Mouse (Mus musculus) mouse embryonic stem cell (cell line): Measurements from ENCODE around the gene Cep63.

Experiments
- in situ Hi-C, 2 experiments: fragments of 300-500 bp; cut with MboI; formaldehyde crosslinking; loops; 1 replicate in 1 of 2; 3 replicates in 1 of 2; pipeline ENCODE4 v1.14.3; 2019 to 2020; ENCODE audit warnings: low sequenced_read_pairs in 2 of 2, low pct_unique_long_range_greater_than_20kb in 1 of 2, mixed read lengths in 1 of 2; ENCODE audit not compliant: unreplicated experiment in 1 of 2

Cep63 gene

DNA sequence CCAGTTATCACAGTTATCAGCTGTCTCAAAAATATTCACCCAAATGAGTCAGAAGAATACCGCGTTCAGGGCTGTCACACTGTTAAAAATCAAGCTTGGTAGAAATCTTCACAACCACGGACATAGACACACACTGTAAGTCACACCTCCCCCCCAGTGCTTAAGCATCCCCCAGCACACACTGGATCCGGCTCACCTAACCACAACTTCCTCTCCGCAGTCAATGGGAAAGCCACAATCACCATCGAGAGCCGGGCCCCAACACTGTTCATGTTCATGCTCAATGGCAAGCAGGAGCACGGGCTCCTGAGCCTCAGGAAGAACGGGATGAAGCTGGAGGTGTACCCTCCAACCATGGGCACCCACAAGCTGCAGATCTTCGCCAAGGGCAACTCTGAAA is 84.7 kb downstream of the Cep63 start:
- in situ Hi-C loops = no loop called here

DNA sequence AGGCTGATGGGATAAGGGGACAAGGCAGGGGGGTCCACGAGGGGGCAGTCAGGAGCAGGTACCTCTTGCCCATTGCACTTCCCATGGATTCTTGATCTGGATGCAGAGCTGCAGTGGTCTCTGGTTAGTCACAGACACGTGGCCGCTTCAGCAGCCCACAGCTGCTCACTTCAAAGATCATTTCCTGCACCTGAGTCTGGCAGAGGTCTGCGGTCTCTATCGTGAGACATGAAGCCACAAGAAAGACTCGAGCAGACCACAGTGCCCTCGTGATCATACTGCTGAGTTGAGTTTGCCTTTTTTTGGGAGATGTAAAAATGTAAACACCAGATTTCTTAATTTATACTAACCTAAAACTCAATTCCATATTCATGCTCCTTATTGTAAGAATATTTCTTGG is 86.6 kb downstream of the Cep63 start:
- in situ Hi-C loops = no loop called here

DNA sequence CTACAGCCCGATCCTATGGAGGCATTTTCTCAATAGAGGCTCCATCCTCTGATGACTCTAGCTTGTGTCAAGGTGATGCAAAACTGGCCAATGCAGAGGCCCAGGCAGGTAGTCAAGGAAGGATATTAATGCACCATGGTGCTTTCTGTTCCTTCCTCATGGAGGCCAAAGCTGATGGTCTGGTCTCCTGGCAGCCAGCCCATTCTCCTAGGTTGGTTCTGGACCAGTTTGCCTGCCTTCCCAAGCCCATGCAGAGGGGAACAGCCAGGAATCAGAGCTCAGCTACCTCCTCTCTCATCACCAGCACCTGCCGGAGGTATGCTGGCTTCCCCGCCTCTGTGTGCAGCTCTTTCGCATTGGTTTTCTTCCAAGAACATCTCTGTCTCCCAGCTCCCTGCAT is 89.4 kb downstream of the Cep63 start:
- in situ Hi-C loops = no loop called here
